8 mouse cellular contexts compared by ENCODE assay signal in genomic region chr13:3636797-3637196, GRCm38 (mm10). TPM values are rescaled to one million over a fixed set of nuclear protein-coding genes. Genes with fewer than 3 reads are reported as not detected.
DNase-seq lines count a peak whose midpoint lies in the region; ATAC-seq and TF ChIP-seq lines count a peak whose summit lies in the region.

No protein-coding gene starts in this region.

- no peak for ATAC-seq in heart, embryonic 14.5 days (ENCODE audit: insufficient number of reproducible peaks, insufficient read depth, low FRiP score, low read depth)
- ATAC-seq in stomach, postnatal 0 days (ENCODE audit: low FRiP score, low TSS enrichment): peak; percentile 85
- no peak for ATAC-seq in erythroid progenitor cell, adult 5-6 weeks (replicated peaks; ENCODE audit: low FRiP score, poor library complexity, severe bottlenecking)

- H3K9me3 ChIP-seq in heart, embryonic 14.5 days (ENCODE audit: control insufficient read depth, low read length): no peaks in the 10 kb centered on the region
- no peaks in the 10 kb centered on the region for H3K9me3 ChIP-seq in stomach, postnatal 0 days (ENCODE audit: control insufficient read depth, low read length)

- no peak for TF ChIP-seq POLR2A in lung, adult 2 months (IDR thresholded peaks at IDR 0.05; ENCODE audit: borderline replicate concordance, extremely low read depth, low read depth, low read length)

- peak; percentile 46 for TF ChIP-seq EP300 in stomach, postnatal 0 days (optimal IDR thresholded peaks at IDR 0.05)

- 57% methylated on average over 11 of the region's 11 CpGs for WGBS in heart, embryonic 14.5 days
- WGBS in lung, adult 2 months: 13% methylated on average over 11 of the region's 11 CpGs
- 38% methylated on average over 11 of the region's 11 CpGs for WGBS in stomach, postnatal 0 days

- H3K4me2 ChIP-seq in heart, embryonic 14.5 days (ENCODE audit: low read length): peak overlapping the region; percentile 29; the same call in 1 of the 2 replicates
- H3K4me2 ChIP-seq in stomach, postnatal 0 days (replicated peaks; ENCODE audit: low read depth): no peak overlapping the region; the same call in 1 of the 2 replicates

- no peaks in the 10 kb centered on the region for H3K4me1 ChIP-seq in heart, embryonic 14.5 days (ENCODE audit: control insufficient read depth in 2 of 2, insufficient read depth in 2 of 2, low read length in 2 of 2)
- H3K4me1 ChIP-seq in lung, adult 2 months (ENCODE audit: control insufficient read depth, insufficient read depth, low read length): peaks cover 2% of the 10 kb centered on the region; the same call in 1 of the 2 replicates
- no peaks in the 10 kb centered on the region for H3K4me1 ChIP-seq in stomach, postnatal 0 days (replicated peaks; ENCODE audit: control insufficient read depth, insufficient read depth)

- DNase-seq in ovary, adult 18-20 months (ENCODE audit: low spot score): peak; percentile 31
- no peak for DNase-seq in ovary, postnatal 10 days (ENCODE audit: low spot score)
- DNase-seq in lung, adult 2 months: peak; percentile 50
- DNase-seq in stomach, postnatal 0 days (ENCODE audit: low spot score): peak; percentile 85
- no peak for DNase-seq in retina, postnatal 1 day
- no peak for DNase-seq in frontal cortex, postnatal 14 days (ENCODE audit: low spot score in 2 of 2)

- H3K9ac ChIP-seq in heart, embryonic 14.5 days (ENCODE audit: low read length): no peak overlapping the region
- no peak overlapping the region for H3K9ac ChIP-seq in stomach, postnatal 0 days (ENCODE audit: low read length)

- H3K4me3 ChIP-seq in heart, embryonic 14.5 days (ENCODE audit: control insufficient read depth in 1 of 2, insufficient read depth in 1 of 2, low read depth in 1 of 2, low read length in 2 of 2): no peak overlapping the region
- peak overlapping the region; percentile 48 for H3K4me3 ChIP-seq in lung, adult 2 months (replicated peaks; ENCODE audit: extremely low read depth, low read depth, low read length)
- H3K4me3 ChIP-seq in stomach, postnatal 0 days (ENCODE audit: low read depth, low read length): peak overlapping the region; percentile 10; the same call in 1 of the 2 replicates

- no peaks in the 10 kb centered on the region for H3K36me3 ChIP-seq in heart, embryonic 14.5 days (ENCODE audit: control insufficient read depth, insufficient read depth, low read length)
- no peaks in the 10 kb centered on the region for H3K36me3 ChIP-seq in stomach, postnatal 0 days (ENCODE audit: control insufficient read depth, insufficient read depth, low read length)

- no peak for TF ChIP-seq CTCF in lung, adult 2 months (IDR thresholded peaks at IDR 0.05; ENCODE audit: insufficient read depth, low read length)
- no peak for TF ChIP-seq CTCF in stomach, postnatal 0 days (IDR thresholded peaks at IDR 0.05; ENCODE audit: low read depth)

- H3K27ac ChIP-seq in heart, embryonic 14.5 days (replicated peaks in 1 of 2; ENCODE audit: control insufficient read depth in 1 of 2, insufficient read depth in 1 of 2, low read depth in 2 of 2, low read length in 2 of 2): no peak overlapping the region
- H3K27ac ChIP-seq in stomach, postnatal 0 days (replicated peaks): peak overlapping the region; percentile 61; the same call in 1 of the 2 replicates

- 0 out of 2 replicates have a peak, but pooled peaks cover 4% of the 10 kb centered on the region for H3K27me3 ChIP-seq in heart, embryonic 14.5 days (ENCODE audit: control insufficient read depth, insufficient read depth, low read length)
- H3K27me3 ChIP-seq in stomach, postnatal 0 days (ENCODE audit: control insufficient read depth, insufficient read depth, low read length): no peaks in the 10 kb centered on the region

RNA-seq across cellular contexts. Expression of gene Asb13, which starts 3.0 kb away (rescaled TPM):
- 4.4 and 6.8 TPM in 2 replicates for polyA plus RNA-seq in heart, embryonic 14.5 days (2014; fragmentation: Nextera tagmentation; extraction: Ambion mirVana)
- polyA plus RNA-seq in lung, adult 2 months (2012; rRNA removed): 19.9 and 21.6 TPM in 2 replicates
- polyA plus RNA-seq in stomach, postnatal 0 days (2015; fragmentation: Nextera tagmentation; extraction: Ambion mirVana): 12.9 and 15.7 TPM in 2 replicates
- 1.8 and 6.7 TPM in 2 replicates for total RNA-seq in erythroid progenitor cell, adult 5-6 weeks (2015; ENCODE audit: low replicate concordance)
- total RNA-seq in erythroid progenitor cell, adult 5-6 weeks (2017; ENCODE audit: low replicate concordance): 0.39 and 6.2 TPM in 2 replicates

RNA-seq across cellular contexts. Expression of gene Fam208b, which starts 25.9 kb away (rescaled TPM):
- polyA plus RNA-seq in heart, embryonic 14.5 days (2014; fragmentation: Nextera tagmentation; extraction: Ambion mirVana): 11.2 and 11.9 TPM in 2 replicates
- 2.3 and 4.3 TPM in 2 replicates for polyA plus RNA-seq in lung, adult 2 months (2012; rRNA removed)
- 4.1 and 5.1 TPM in 2 replicates for polyA plus RNA-seq in stomach, postnatal 0 days (2015; fragmentation: Nextera tagmentation; extraction: Ambion mirVana)
- total RNA-seq in erythroid progenitor cell, adult 5-6 weeks (2015; ENCODE audit: low replicate concordance): 21.6 and 53.7 TPM in 2 replicates
- total RNA-seq in erythroid progenitor cell, adult 5-6 weeks (2017; ENCODE audit: low replicate concordance): 16.7 and 23.0 TPM in 2 replicates

Comparison
In these comparisons a context has a peak if more than half of its experiments do, and no peak if none do; other contexts are left out.
1. DNase-seq: peak in ovary, adult 18-20 months (single experiment), lung, adult 2 months (single experiment) and stomach, postnatal 0 days (single experiment); none in ovary, postnatal 10 days (single experiment), retina, postnatal 1 day (single experiment) and frontal cortex, postnatal 14 days (0 of 2).
2. H3K4me3 ChIP-seq: peak in lung, adult 2 months (single experiment) and stomach, postnatal 0 days (single experiment); none in heart, embryonic 14.5 days (0 of 2).